Mouse (Mus musculus): Measurements from ENCODE around the gene Efna1. TPM values are rescaled to one million over a fixed set of nuclear protein-coding genes. Genes with fewer than 3 reads are reported as not detected.

The Efna1 gene
- total and polyA plus RNA-seq, 3 experiments: 0.05 TPM; not detected in 2

- Histone ChIP-seq H3K27me3 (ENCODE audit: insufficient read depth, low read length) (peaks cover 90% of the 10 kb centered on the region), H3K4me1 (ENCODE audit: insufficient read depth, low read depth, low read length) (peaks cover 46% of the 10 kb centered on the region)
- ATAC-seq (ENCODE audit: extremely low read depth, insufficient number of reproducible peaks, low FRiP score, poor library complexity, severe bottlenecking): no peak
These were observed 51.7 kb downstream of the Efna1 start for GRCm38 (mm10) chr3:89229276-89229675.

GRCm38 (mm10) chr3:89228836-89229235 lies 52.1 kb downstream of the Efna1 start, which contains the start of gene Muc1:
Gene Muc1, plus strand, starts transcription at chr3:89229057.
- ATAC-seq (ENCODE audit: extremely low read depth, insufficient number of reproducible peaks, low FRiP score, poor library complexity, severe bottlenecking) (no peak), DNase-seq (ENCODE audit: low spot score) (no peak)
- H3K4me1 ChIP-seq (ENCODE audit: insufficient read depth, low read depth, low read length): peaks cover 45% of the 10 kb centered on the region
- TF ChIP-seq GATA2 (IDR thresholded peaks at IDR 0.05; ENCODE audit: borderline replicate concordance, low read depth, low read length): no peak
- TF ChIP-seq POLR2AphosphoS5 (IDR thresholded peaks at IDR 0.05; ENCODE audit: insufficient replicate concordance, low read depth, low read length): no peak
- TF ChIP-seq CTCF (IDR thresholded peaks at IDR 0.05; ENCODE audit: low read depth, low read length): no peak
- no peak for TF ChIP-seq TAL1 (conservative IDR thresholded peaks at IDR 0.05; ENCODE audit: low read depth, low read length)
- no peak for TF ChIP-seq GATA1 (IDR thresholded peaks at IDR 0.05; ENCODE audit: borderline replicate concordance, low read length)
- H3K27me3 ChIP-seq (ENCODE audit: insufficient read depth, low read length): peaks cover 90% of the 10 kb centered on the region
- H3K36me3 ChIP-seq (replicated peaks): no peaks in the 10 kb centered on the region
- no peaks in the 10 kb centered on the region for H3K9me3 ChIP-seq (replicated peaks)
- H3K4me3 ChIP-seq (ENCODE audit: low read depth, low read length): peak within 1 kb of the TSS; percentile 65

More at GRCm38 (mm10) chr3:89229276-89229675, 51.7 kb downstream of the Efna1 start:
- DNase-seq (ENCODE audit: low spot score): no peak
- Histone ChIP-seq H3K9me3 (replicated peaks) (no peaks in the 10 kb centered on the region), H3K36me3 (replicated peaks) (no peaks in the 10 kb centered on the region), H3K4me3 (ENCODE audit: low read depth, low read length) (no peak overlapping the region)
- TF ChIP-seq GATA1 (IDR thresholded peaks at IDR 0.05; ENCODE audit: borderline replicate concordance, low read length) (no peak), POLR2AphosphoS5 (IDR thresholded peaks at IDR 0.05; ENCODE audit: insufficient replicate concordance, low read depth, low read length) (no peak), GATA2 (IDR thresholded peaks at IDR 0.05; ENCODE audit: borderline replicate concordance, low read depth, low read length) (no peak), TAL1 (conservative IDR thresholded peaks at IDR 0.05; ENCODE audit: low read depth, low read length) (no peak), CTCF (IDR thresholded peaks at IDR 0.05; ENCODE audit: low read depth, low read length) (no peak)

- Histone ChIP-seq H3K36me3 (replicated peaks) (no peaks in the 10 kb centered on the region), H3K9me3 (replicated peaks) (no peaks in the 10 kb centered on the region), H3K27me3 (ENCODE audit: insufficient read depth, low read length) (peaks cover 90% of the 10 kb centered on the region), H3K4me3 (ENCODE audit: low read depth, low read length) (peak overlapping the region; percentile 65), H3K4me1 (ENCODE audit: insufficient read depth, low read depth, low read length) (peaks cover 39% of the 10 kb centered on the region)
- TF ChIP-seq GATA1 (IDR thresholded peaks at IDR 0.05; ENCODE audit: borderline replicate concordance, low read length): no peak
- TF ChIP-seq POLR2AphosphoS5 (IDR thresholded peaks at IDR 0.05; ENCODE audit: insufficient replicate concordance, low read depth, low read length): no peak
- no peak for TF ChIP-seq TAL1 (conservative IDR thresholded peaks at IDR 0.05; ENCODE audit: low read depth, low read length)
- TF ChIP-seq GATA2 (IDR thresholded peaks at IDR 0.05; ENCODE audit: borderline replicate concordance, low read depth, low read length): no peak
- TF ChIP-seq CTCF (IDR thresholded peaks at IDR 0.05; ENCODE audit: low read depth, low read length): peak; percentile 94
- ATAC-seq (ENCODE audit: extremely low read depth, insufficient number of reproducible peaks, low FRiP score, poor library complexity, severe bottlenecking) (peak; percentile 68), DNase-seq (ENCODE audit: low spot score) (peak; percentile 89)
These were observed 52.8 kb downstream of the Efna1 start for GRCm38 (mm10) chr3:89228180-89228549.

- peak overlapping the region; percentile 65; the same call in 1 of the 2 replicates for H3K4me3 ChIP-seq (ENCODE audit: low read depth, low read length)
- H3K4me1 ChIP-seq (ENCODE audit: insufficient read depth, low read depth, low read length): peaks cover 33% of the 10 kb centered on the region
- H3K9me3 ChIP-seq (replicated peaks): no peaks in the 10 kb centered on the region
- H3K36me3 ChIP-seq (replicated peaks): no peaks in the 10 kb centered on the region
- ATAC-seq (ENCODE audit: extremely low read depth, insufficient number of reproducible peaks, low FRiP score, poor library complexity, severe bottlenecking) (no peak), DNase-seq (ENCODE audit: low spot score) (peak; percentile 56)
- TF ChIP-seq TAL1 (conservative IDR thresholded peaks at IDR 0.05; ENCODE audit: low read depth, low read length) (no peak), GATA2 (IDR thresholded peaks at IDR 0.05; ENCODE audit: borderline replicate concordance, low read depth, low read length) (no peak)
- peaks cover 90% of the 10 kb centered on the region for H3K27me3 ChIP-seq (ENCODE audit: insufficient read depth, low read length)
These were observed 53.4 kb downstream of the Efna1 start for GRCm38 (mm10) chr3:89227307-89228179.

GRCm38 (mm10) chr3:89226900-89227299 lies 54.0 kb downstream of the Efna1 start, which contains the start of gene Mtx1:
Gene Mtx1, minus strand, starts transcription at chr3:89227088.
- TF ChIP-seq GATA1 (IDR thresholded peaks at IDR 0.05; ENCODE audit: borderline replicate concordance, low read length) (no peak), GATA2 (IDR thresholded peaks at IDR 0.05; ENCODE audit: borderline replicate concordance, low read depth, low read length) (no peak), POLR2AphosphoS5 (IDR thresholded peaks at IDR 0.05; ENCODE audit: insufficient replicate concordance, low read depth, low read length) (no peak), CTCF (IDR thresholded peaks at IDR 0.05; ENCODE audit: low read depth, low read length) (no peak), TAL1 (conservative IDR thresholded peaks at IDR 0.05; ENCODE audit: low read depth, low read length) (no peak)
- DNase-seq (ENCODE audit: low spot score) (no peak), ATAC-seq (ENCODE audit: extremely low read depth, insufficient number of reproducible peaks, low FRiP score, poor library complexity, severe bottlenecking) (no peak)
- peak within 1 kb of the TSS; percentile 65; the same call in 1 of the 2 replicates for H3K4me3 ChIP-seq (ENCODE audit: low read depth, low read length)
- peaks cover 85% of the 10 kb centered on the region for H3K27me3 ChIP-seq (ENCODE audit: insufficient read depth, low read length)
- H3K4me1 ChIP-seq (ENCODE audit: insufficient read depth, low read depth, low read length): peaks cover 30% of the 10 kb centered on the region
- no peaks in the 10 kb centered on the region for H3K36me3 ChIP-seq (replicated peaks)
- H3K9me3 ChIP-seq (replicated peaks): no peaks in the 10 kb centered on the region

- no peaks in the 10 kb centered on the region for H3K9me3 ChIP-seq (replicated peaks)
- ATAC-seq (ENCODE audit: extremely low read depth, insufficient number of reproducible peaks, low FRiP score, poor library complexity, severe bottlenecking) (no peak), DNase-seq (ENCODE audit: low spot score) (no peak)
- H3K27me3 ChIP-seq (ENCODE audit: insufficient read depth, low read length): peaks cover 80% of the 10 kb centered on the region
- no peak overlapping the region for H3K4me3 ChIP-seq (ENCODE audit: low read depth, low read length)
- no peaks in the 10 kb centered on the region for H3K36me3 ChIP-seq (replicated peaks)
- TF ChIP-seq CTCF (IDR thresholded peaks at IDR 0.05; ENCODE audit: low read depth, low read length) (no peak), TAL1 (conservative IDR thresholded peaks at IDR 0.05; ENCODE audit: low read depth, low read length) (no peak), GATA1 (IDR thresholded peaks at IDR 0.05; ENCODE audit: borderline replicate concordance, low read length) (no peak), GATA2 (IDR thresholded peaks at IDR 0.05; ENCODE audit: borderline replicate concordance, low read depth, low read length) (no peak), POLR2AphosphoS5 (IDR thresholded peaks at IDR 0.05; ENCODE audit: insufficient replicate concordance, low read depth, low read length) (no peak)
- peaks cover 30% of the 10 kb centered on the region for H3K4me1 ChIP-seq (ENCODE audit: insufficient read depth, low read depth, low read length)
These were observed 54.6 kb downstream of the Efna1 start for GRCm38 (mm10) chr3:89226361-89226760.
